Mouse (Mus musculus): ENCODE measurements around the gene Chrnb2. TPM values are rescaled to one million over a fixed set of nuclear protein-coding genes. Genes with fewer than 3 reads are reported as not detected.
"Not testable (repeated sequence)": the region's sequence is repeated elsewhere in the genome, so short reads cannot be mapped to it uniquely, and the experiment has no call there.

The Chrnb2 gene
- total RNA-seq (2021), result 1 to 10 TPM; 3.5 to 5.0 TPM
- long read RNA-seq, experiment 1, partial matches to known transcripts, result 2 of 6 reads
- long read RNA-seq, experiment 1, other reads (novel, unspliced or antisense), result 4 of 6 reads
- long read RNA-seq, experiment 2, full-length matches to known transcripts, result 1 of 4 reads
- long read RNA-seq, experiment 2, partial matches to known transcripts, result 0 of 4 reads
- long read RNA-seq, experiment 2, other reads (novel, unspliced or antisense), result 3 of 4 reads

DNA sequence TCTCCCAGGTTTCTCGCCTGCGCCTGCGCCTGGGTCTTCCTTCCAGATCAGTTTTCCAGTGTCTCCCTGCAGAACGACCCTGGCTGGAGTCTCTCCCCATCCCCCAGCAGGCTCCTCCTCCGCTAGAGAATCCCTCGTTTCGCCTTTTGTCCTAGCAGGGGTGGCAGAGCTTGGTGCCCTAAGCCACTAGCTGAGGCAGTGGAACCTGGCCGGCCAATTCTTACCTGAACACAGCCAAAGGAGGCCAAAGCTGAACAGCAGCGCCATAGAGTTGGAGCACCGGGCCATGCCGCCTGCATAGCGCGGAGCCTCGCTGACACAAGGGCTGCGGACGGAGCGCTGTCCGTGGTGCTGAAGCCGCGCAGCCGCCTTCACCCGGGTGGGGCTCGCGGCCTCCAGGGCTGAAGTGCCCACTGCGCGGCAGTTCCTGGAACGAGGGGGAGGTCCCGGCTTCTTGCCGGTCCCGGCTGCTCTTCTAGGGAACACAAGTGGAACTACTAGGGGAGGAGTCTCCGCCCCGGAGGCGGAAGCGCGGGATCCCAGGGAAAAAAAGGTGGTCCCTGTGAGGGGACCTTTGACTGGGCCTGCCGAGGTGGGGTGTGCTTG lies at the start of gene Chrnb2:
Gene Chrnb2, minus strand, starts transcription at position 514 of the 606 bp plus-strand sequence.
- peak; percentile 91 for DNase-seq

DNA sequence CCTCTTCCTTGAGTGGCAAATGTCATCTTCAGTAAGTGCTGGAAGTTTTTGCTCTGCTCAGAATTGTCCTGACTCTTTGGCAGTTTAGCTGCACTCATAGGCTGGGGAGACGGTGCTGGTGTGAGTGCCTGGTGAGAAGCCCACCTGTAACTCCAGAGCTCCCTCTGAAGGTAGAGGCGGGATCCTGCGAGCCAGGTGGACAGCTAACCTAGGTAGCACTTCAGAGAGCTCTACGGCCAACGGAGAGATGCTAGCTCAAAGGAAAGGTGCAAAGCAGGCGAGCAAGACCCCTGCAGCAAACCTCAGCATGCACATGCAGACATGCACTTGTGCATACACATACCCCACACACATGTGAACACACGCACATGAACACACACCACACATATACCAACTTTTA lies 49.6 kb upstream of the Chrnb2 start:
- DNase-seq, result no peak

DNA sequence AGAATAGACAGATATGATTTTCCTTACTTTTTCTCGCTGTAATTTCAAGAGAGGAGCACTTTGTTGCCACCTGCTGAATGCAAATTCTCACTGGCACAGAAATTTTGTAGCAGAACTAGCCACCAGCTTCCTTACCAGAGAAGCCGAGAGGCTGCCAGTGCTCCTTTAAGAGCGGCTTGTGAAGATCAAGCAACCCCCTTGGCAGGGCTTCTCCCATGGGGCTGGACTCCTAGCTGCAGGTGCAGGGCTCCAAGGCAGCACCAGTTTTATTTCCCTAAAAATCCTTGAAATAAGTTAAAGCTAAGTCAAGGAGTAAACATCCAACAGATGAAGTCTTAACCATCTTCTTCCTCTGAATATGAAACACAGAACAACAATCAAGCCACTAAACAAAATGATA lies 47.7 kb upstream of the Chrnb2 start:
- no peak for DNase-seq

DNA sequence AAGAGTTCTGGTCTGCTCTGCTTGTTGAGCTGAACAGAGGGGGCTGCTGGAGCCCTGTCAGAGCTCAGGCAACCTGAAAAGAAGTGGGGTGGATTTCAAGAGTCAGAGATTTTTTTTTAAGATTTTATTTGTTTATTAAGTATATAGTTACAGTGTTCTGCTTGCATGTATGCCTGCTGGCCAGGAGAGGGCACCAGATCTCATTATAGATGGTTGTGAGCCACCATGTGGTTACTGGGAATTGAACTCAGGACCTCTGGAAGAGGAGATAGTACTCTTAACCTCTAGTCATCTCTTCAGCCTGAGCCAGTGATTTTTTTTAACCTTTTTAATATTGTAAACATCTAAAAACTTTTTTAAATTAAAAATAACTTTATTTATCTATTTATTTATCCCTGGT lies 46.4 kb upstream of the Chrnb2 start:
- no peak for DNase-seq

DNA sequence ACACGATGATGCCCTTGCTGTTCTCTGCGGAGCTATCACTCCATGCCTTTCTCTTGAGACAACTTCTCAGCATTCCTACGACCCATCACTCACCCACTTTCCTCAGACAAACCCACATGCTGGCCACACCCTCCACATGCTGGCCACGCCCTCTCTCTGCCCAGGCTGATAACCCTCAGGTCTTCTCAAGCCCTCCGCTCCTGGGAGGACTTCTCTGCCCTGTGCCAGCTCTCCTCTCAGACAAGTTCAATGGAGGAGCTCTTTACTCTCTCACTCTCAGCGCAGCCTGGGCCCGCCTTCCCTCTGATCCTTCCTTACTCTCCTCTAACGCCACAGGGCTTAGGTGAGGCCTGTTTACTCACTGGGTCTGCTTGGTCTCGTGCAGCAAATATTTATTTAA lies 44.2 kb upstream of the Chrnb2 start:
- no peak for DNase-seq

DNA sequence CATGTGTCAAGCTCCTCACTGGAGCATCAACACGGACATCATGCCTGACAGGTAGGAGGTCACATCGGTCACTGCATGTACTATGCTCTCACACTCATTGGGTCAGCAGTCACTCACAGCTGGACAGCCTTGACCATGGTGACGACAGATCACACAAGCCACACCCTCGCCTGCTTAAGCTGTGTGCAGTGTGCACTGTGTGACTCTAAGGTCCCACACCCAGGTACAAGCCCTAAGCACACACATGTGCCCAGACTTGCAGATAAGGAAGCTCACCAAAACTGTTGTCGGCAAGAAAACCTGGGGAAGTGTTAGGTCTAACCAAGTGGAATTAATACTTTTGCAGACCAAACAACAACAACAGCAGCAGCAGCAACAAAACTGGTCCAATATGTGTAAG lies 43.4 kb upstream of the Chrnb2 start:
- DNase-seq, result no peak

DNA sequence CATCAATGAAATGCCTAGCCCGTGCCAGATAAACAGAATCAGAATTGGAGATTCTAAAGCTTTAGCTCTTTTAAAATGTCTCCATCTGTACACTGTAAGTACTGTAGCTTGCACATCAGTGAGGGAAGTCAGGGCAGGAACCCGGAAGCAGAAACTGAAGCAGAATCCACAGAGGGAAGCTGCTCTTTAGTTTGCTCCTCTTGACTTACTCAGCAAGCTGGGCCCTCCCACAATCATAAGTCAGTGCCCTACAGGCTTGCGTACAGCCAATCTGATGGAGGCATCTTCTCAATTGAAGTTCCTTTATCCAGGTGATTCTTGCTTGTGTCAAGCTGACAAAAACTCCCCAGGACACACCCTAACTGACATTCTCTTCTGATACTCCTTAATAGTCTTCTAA lies 42.7 kb upstream of the Chrnb2 start:
- no peak for DNase-seq

DNA sequence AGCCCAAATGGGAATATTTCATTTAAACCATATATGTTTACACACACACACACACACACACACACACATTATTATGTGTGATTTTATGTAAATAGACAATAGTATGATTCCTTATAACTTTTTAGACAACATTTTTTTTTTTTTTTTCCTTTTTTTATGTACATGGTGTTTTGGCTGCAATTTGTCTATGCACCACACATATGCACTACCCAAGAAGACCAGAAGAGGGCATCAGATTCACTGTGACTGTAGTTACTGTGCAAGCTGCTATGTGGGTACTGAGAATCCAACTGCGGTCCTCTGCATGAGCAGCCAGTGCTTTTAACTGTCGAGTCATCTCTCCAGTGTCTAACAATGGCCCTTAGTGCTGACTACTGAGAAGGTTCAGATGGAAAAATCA lies 42.3 kb upstream of the Chrnb2 start:
- no peak for DNase-seq

DNA sequence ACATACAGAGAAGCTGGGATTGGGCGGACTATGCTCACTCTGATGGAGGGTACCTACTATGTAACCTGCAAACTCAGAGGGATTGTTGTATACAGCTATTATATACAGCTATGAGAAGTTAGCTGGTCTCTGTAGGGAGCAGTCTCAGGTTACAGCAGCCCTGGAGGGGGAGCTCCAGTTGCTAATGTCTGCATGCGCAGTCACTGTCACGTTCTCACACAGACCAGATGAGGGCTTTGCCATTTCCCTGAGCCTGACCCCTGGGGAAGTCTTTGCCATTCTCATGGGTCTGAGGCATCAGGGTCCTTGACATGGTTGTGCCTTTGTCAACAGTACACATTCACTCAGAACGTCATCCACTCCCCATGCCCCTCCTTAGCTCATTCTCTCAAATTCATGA lies 40.7 kb upstream of the Chrnb2 start:
- no peak for DNase-seq

DNA sequence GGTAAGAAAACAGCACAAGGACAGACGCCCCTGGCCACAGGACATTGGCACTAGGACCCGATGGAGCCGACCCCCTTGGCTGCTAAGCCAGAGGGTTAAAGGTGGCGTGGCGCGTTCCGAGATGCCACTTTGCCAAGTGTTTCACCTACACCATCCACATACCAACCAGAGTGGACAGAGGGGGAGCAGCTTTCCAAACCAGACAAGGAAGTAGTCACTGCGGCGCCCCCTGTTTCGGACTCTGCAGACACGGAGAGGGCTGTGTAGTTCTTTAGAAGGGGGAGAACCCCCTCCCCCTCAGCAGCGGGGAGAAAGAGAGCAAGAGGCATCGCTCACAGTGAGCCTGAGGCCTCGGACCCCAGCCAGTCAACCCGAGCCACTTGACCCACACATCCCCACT lies 38.4 kb upstream of the Chrnb2 start:
- DNase-seq, result no peak

DNA sequence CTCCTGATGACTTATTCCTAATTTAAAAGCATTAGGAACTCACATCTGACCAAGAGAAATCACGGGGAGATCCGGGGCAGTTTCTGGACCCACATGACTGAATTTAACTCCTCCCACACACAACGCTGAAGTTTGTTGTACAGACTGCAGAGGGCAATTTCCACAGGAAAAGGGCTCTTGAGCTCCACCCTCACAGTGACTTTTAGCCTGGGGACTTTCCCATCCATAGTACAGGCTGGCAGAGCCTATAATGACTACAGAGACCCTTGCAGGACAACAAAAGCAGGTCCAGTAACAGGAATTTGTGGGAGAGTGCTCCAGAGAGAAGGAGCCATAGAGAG lies 37.0 kb upstream of the Chrnb2 start:
- no peak for DNase-seq

DNA sequence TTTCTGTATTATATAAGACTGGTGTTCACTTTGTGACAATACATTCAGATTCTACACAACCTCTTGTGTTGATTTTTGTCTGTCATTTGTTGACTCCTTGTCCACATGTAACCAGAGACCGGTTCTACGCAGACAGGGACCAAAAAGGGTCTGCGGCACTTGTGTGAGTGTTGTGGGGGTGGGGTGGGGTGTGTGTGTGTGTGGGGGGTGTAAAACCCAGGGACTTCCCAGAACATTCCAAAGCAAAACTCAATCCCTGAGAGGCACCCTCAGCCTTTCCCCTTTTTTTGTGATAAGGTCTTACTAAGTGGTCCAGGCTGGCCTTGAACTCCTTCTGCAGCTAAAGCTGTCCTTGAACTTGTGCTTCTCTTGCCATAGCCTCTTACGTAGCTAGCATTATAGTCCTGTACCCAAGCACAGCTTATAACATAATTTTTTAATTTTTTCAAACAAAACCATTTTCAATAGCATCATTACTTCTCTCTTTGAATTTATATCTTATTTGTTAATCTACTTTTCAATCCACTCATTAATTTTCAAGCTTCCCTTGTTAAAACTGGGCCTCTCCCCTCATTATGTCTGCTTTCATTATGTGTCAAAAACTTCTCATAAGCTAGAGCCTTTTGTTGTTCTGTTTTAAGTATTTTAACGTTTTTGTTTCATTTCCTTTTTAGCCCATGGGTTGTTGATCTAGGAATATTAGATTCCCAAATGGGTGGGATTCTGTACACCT lies 36.5 kb upstream of the Chrnb2 start:
- DNase-seq, result no peak

DNA sequence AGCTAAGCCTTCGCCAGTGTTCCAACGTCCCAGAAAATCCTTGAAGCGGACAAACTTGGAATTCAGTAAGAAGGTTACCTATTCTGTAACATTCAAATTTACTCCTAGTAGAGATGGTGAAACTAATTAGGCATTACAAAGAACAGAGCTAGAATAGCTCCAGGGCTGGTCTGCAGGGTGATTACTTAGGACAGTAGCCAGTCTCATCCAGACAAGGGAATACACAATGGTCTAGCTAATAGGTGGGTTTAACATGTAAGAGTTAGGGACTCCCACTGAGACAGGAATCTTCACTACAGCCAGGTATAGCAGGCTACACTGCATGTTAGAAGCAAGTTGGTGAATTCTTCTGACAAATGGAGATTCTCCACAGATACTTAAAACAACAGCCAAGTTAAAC lies 35.6 kb upstream of the Chrnb2 start:
- not testable (repeated sequence) for DNase-seq

DNA sequence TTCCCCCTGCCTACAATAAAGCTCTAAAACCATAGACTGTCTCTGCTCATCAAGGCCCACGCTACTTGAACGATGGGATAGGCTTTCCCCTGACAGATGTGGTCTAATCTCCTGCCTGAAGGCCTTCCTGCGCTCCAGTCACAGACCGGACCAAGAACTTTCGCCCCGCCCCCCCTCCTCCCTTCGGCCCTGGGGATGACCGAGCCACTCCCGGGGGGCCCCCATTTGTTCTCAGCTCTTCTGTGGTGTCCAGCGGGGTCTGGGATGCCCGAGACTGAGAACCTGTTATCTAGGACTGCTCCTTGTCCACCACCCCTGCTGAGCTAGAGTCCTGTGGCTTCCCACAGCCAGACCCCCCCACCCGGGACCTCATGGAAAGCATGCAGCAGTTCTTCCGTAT lies 35.0 kb upstream of the Chrnb2 start:
- DNase-seq, result peak; percentile 42

DNA sequence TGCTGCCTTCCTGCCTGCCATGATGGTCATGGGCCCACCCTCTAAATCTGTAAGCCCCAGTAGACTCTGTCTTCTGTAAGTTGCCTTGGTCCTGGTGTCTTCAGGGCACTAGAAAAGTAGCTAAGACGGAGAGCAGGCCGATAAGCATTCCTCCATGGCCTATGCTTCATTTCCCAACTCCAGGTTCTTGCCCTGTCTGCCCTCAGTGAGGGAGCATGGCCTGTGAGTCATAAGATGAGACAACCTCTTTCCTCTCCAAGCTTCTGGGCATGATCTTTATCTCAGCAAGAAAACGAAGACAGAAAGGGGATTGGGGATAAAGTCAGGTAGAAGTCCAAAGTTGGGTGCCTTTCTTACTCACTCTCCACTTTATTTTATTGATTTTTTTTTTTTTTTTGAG lies 34.1 kb upstream of the Chrnb2 start:
- no peak for DNase-seq

DNA sequence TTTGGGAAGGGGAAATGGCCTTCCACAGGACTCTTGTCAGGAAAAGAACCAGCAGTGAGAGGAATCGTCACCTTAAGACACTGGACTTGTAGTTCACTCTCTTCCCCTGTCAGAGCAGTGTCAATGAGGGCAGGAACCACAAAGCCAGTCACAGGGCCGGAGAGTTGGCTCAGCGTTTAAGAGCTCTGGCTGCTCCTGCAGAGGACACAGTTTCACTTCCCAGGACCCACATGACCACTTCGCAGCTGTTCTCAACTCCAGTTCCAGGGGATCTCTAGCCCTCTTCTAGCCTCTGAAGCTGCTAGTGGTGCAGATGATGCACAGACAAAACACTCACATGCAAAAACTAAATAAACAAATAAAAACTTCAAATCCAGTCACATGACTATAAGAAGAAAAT lies 31.9 kb upstream of the Chrnb2 start:
- DNase-seq, result no peak

DNA sequence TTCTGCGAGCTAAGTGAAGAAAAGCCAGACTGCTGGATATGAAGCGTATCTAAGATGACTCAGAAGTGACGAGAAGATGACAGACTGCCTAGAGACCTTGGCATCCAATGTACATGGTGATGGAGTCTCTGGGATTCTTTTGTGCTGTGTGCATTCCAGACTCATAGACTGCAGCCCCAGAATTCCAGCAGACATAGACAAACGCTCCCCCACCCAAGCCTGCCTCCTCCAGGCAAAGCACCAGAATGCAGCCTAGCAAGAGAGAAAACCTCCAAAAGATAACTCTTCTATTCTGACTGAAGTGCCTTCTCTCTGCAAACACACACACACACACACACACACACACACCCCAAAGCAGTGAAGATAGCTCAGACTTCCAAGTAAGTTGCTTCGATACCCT lies 31.3 kb upstream of the Chrnb2 start:
- peak; percentile 38 for DNase-seq

DNA sequence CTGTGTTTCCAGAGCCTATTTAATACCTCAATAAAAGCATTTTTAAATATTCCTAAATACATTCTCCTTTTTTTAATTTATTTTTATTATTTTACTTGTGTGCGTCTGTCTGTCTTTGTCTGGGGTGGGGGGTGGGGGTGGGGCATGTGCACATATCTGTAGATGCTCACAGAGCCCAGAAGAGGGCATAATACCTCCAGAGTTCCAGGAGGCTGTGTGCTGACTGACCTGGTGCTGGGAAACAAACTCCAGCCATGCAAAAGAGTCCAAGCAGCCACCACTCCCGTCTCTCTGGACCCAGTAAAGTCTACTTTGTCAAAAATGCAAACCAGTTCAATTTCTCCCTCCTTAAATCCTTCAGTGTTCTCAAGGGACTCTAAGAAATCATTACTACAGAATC lies 30.2 kb upstream of the Chrnb2 start:
- DNase-seq, result no peak

DNA sequence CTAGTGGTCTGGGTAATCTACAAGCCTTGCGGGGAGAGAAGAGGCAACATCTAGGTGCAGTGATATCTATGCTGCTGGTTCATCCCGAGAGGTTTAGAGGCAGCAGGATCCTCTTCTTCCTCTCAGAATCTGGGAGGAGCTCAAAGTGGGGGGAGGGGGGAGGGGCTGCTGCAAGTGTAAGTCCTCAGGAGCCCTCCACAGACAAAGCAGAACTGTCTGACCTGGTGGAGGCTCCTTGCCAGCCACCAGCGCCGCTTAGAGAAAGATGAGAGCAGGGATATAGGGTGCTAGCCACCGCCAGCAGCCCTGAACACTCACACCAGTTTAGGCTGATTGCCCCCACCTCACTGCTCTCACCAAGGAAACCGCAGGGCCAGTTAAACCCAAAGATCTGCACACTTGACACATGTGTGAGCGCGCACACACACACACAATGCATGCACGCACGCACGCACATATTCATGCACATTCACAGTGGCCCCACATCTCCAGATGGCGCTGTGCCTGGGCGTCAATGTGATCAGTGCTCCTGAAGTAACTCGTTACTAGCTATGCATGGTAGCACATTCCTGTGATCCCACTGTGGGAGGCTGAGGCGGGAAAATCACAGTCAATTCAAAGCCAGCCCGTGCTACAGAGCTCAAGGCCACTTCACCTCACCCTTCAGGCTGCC lies 24.4 kb upstream of the Chrnb2 start:
- no peak for DNase-seq

DNA sequence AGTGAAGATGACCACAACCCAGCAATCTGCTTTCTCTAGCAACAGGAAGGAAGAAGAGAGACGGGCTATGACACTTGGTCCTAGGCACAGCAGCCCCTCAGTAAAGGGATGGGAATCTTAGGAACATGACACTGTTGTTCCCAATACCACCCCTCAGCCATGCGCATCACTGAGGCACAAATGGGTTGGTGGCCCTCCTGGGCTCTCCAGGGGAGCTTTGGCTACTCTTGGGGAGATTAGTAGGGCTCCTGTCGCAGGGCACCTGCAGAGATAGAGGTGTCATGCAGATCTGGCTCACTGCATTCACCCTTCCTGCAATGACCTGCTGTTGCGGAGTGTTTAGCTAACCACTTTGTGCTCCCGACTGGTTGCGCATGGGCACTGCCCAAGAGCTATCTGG lies 21.8 kb upstream of the Chrnb2 start:
- DNase-seq, result no peak

DNA sequence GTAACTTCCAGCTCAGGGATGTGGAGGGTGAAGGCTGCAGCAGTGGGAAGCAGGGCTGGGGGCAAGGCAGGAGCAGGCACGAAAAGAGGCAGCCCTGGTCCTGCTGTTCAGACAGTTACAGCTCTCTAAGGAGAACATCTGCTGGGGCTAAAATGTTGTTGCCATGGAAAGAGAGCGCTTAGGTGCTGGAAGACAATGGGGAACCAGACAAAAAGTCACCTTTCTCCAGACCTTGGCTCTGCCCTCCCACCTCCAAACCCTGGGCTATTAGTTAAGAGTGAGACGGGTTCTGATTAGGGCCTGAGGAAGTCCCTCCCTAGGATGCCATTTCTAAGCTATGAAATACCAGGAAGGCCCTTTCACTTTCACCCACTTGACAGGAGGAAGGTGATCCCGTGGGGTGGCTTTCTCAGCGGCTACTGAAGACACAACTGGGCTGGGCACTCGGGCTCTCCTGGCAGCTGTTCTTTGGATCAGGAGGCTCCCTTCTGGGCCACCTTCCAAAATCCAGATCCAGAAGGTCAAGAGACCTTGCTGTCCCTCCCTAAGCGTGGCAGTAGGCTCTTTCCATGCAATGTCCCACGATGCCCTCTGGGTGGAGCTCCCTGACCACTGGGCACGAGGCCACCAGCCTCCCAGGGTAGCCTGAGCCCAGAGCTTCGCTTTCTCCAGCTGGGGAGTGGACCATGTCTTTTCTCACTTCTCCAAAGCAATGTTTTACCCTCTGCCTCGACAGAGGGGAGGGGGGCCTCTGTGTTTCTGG lies 20.7 kb upstream of the Chrnb2 start:
- peak; percentile 94 for DNase-seq

DNA sequence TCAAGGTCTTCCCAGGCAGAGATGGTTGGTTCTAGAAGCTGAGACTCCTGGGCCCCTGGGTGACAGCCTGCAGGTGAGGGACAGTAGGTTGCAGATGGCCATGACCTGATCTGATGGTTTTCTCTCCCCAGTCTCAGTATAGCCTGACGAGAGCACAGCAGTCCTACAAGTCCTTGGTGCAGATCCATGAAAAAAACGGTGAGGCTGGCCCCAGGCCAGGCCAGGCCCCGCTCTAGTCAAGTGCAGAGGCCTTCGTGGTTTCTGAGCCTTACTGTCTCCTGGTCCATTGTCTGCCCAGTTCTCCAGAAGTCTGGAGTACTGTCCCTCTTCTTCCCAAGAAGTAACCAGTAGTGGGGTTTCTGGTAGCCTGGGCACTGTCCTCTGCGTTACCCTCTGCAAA lies 17.2 kb upstream of the Chrnb2 start:
- peak; percentile 53 for DNase-seq

DNA sequence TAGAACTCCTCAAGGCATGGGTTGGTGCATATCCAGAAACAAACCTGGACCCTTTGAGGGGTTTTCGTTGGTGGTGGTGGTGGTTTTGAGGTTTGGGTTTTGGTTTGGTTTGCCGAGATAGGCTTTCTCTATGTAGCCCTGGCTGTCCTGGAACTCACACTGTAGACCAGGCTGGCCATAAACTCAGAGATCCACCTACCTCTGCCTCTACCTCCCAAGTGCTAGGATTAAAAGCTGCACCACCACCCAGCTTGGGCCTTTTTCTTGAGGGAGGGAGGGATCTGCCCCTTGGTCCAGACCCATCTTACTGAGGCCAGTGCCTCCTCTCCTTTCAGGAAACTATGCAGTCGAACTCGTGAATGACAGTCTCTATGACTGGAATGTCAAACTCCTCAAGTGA lies 15.7 kb upstream of the Chrnb2 start:
- no peak for DNase-seq
